Comparison of ENCODE assay signal across 7 mouse cellular contexts in genomic region chr2:136148999-136149398, GRCm38 (mm10).
DNase-seq lines count a peak whose midpoint lies in the region; ATAC-seq lines count a peak whose summit lies in the region.

No protein-coding gene starts in this region.

- no peaks in the 10 kb centered on the region for H3K36me3 ChIP-seq in intestine, embryonic 15.5 days
- H3K36me3 ChIP-seq in midbrain, embryonic 10.5 days = no peaks in the 10 kb centered on the region

- intact Hi-C loops in gastrocnemius, postnatal 14 days (cut with DNase I; ENCODE audit: low total_unique reads) = loop anchor here (5.0 to 10.0 kb wide), 2 partner anchors 408 to 784 kb away; no protein-coding TSS in a partner anchor
- intact Hi-C loops in left cerebral cortex, postnatal 10 days (cut with DNase I) = loop anchor here (2.0 kb wide), 1 partner anchor 300 kb away; no protein-coding TSS in a partner anchor

- 5% methylated on average over 6 of the region's 6 CpGs for WGBS in intestine, embryonic 15.5 days
- 4% methylated on average over 6 of the region's 6 CpGs for WGBS in midbrain, embryonic 10.5 days

- peak; percentile 61 to 89 for DNase-seq in adrenal gland, adult (ENCODE audit: inconsistent age in 2 of 2, low spot score in 1 of 2)
- peak; percentile 75 to 87 for DNase-seq in cerebellum, postnatal 4 days (ENCODE audit: low spot score in 2 of 2)
- peak; percentile 54 for DNase-seq in gastrocnemius, postnatal 14 days
- DNase-seq in left cerebral cortex, postnatal 10 days (ENCODE audit: extremely low spot score in 1 of 2, low spot score in 2 of 2) = peak; percentile 76 to 78
- DNase-seq in midbrain, embryonic 10.5 days (ENCODE audit: low spot score) = peak; percentile 78
- peak; percentile 89 for DNase-seq in right cerebral cortex, postnatal 4 days

- no peaks in the 10 kb centered on the region for H3K4me1 ChIP-seq in intestine, embryonic 15.5 days (replicated peaks)
- peaks cover 13% of the 10 kb centered on the region for H3K4me1 ChIP-seq in midbrain, embryonic 10.5 days

- no peaks in the 10 kb centered on the region for H3K27me3 ChIP-seq in intestine, embryonic 15.5 days (replicated peaks)
- no peaks in the 10 kb centered on the region for H3K27me3 ChIP-seq in midbrain, embryonic 10.5 days (ENCODE audit: low read depth, poor library complexity, severe bottlenecking)

- ATAC-seq in intestine, embryonic 15.5 days = peak; percentile 90

- no peak overlapping the region for H3K4me3 ChIP-seq in intestine, embryonic 15.5 days (replicated peaks)
- H3K4me3 ChIP-seq in midbrain, embryonic 10.5 days = 0 out of 2 replicates have a peak overlapping the region, but pooled peaks have one; percentile 22

- H3K27ac ChIP-seq in intestine, embryonic 15.5 days = no peak overlapping the region
- no peak overlapping the region for H3K27ac ChIP-seq in midbrain, embryonic 10.5 days (replicated peaks)

- no peak overlapping the region for H3K9ac ChIP-seq in intestine, embryonic 15.5 days

- H3K9me3 ChIP-seq in intestine, embryonic 15.5 days = no peaks in the 10 kb centered on the region
- no peaks in the 10 kb centered on the region for H3K9me3 ChIP-seq in midbrain, embryonic 10.5 days (replicated peaks)

- 0 out of 2 replicates have a peak overlapping the region, but pooled peaks have one; percentile 21 for H3K4me2 ChIP-seq in intestine, embryonic 15.5 days (replicated peaks)
